Mouse (Mus musculus) embryo, embryonic 10.5 days (tissue): Measurements from ENCODE around the gene Prap1.
"Not testable (repeated sequence)": the region's sequence is repeated elsewhere in the genome, so short reads cannot be mapped to it uniquely, and the experiment has no call there.

Experiments used
- DNase-seq: peaks from one replicate; pipeline ENCODE4 v3.0.0-alpha.2; 2015; ENCODE audit warnings: low spot score

Gene Prap1

DNA sequence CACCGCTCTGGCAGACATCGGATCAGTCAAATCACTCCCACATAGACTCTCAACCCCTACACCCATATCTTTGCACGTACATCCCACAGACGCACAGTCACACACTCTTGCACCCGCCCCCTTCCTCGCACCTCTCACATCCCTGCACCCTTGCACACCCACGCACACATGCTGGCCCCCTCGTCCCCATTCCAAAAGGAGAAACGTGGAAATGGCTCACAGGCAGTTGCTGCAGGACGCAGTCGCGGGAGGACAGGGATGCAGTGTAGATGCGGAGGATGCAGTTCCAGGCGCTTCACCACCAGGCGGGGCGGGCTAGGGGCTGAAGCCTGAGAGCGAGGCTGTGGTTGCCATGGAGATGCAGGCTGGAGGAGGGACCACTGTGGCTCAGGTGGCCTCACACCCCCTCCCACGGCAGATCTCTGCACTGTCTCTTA is 10.9 kb upstream of the Prap1 start, which contains the start of gene Caly:
Gene Caly, minus strand, starts transcription at position 307 of the 437 bp plus-strand sequence.
- peak; percentile 85 for DNase-seq

DNA sequence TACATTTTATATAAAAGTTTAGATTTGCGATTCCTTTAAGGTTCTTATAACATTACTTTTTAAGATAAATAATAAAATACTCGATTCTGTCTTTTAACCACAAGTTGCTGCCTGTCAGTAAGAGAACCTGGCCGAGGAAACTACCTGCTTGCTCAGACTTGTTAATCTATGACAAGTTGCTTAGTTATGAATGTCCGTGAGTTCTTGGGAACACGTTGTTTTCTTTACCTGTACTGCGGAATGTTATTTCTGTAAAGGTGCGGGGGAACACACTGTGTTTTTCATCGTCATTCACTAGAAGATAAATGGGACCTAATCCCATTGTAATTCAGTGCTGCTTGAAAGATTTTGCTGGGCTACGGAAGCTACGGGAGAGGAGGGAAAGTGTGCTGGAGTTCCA is 2.6 kb upstream of the Prap1 start:
- no peak for DNase-seq

DNA sequence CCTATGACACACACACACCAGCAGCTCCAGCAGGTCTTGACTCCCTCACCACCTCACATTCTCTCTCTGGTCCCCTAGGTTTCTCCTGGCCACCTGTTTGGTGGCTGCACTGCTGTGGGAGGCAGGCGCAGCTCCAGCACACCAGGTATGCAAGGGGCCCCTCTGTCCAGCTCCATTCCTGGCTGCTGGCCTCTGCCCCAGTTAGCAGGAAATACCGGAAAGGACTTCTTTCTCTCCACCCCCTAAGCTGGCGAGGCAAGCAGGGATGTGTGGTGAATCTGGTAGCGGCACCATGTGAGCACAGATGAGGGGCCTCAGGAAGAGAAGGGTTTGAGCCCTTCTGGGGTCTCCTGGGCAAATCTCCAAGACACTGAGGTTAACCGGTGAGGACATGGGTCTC is 1.8 kb downstream of the Prap1 start:
- no peak for DNase-seq

DNA sequence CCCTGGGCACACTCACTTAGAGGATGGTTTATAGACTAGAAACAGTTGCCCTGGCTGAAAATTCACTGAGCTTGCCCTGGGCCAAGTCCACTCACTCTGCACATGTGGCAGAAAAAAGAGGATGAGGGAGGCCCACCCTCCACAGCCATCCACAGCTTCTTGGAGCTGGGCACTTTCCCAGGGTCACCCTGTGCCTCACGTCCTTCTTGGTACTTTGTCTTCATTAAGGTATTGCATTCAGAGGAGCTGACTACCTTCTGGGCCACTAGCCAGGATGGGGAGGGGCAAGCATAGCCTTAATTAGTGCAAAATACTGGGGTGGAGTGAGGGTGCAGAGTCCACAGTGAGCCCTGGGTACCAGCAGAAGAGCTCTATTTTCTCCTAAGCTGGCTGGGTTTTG is 2.4 kb downstream of the Prap1 start:
- DNase-seq = no peak

DNA sequence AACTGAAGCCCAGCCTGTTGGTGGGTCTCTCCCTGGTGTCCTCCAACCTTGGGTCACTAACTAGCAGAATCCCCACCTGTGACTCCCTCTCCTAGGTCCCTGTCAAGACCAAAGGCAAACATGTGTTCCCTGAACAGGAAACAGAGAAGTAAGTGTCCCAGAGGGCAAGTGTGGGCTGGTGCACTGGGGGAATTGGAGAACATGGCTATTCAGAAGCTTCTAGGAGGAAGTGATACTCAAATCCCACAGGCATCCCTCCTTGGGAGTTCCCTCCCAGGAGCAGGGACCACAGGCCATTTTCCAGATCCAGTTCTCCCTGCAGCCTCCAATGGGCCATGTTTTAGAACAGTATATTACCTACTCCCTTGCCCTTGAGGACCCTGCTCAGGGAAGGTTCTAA is 2.9 kb downstream of the Prap1 start:
- DNase-seq = no peak

DNA sequence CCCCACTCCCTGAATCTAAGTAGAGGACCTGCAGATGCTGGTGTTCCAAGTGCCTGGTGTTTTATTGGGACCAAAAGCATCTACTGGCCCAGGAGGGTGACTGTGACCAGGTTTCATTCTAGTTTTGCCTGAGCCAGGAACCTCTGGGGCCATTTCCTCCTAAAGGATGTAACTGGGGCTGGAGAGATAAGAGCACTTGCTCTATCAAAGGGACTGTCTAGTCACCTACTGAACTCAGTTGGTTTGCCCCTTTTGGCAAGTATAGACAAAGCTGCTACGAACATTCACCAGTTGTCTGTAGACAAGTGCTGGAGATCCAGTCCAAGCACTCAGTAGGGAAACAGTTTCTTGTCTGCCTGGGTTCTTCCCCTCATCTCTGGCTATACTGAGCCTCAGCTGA is 5.3 kb downstream of the Prap1 start:
- no peak for DNase-seq

DNA sequence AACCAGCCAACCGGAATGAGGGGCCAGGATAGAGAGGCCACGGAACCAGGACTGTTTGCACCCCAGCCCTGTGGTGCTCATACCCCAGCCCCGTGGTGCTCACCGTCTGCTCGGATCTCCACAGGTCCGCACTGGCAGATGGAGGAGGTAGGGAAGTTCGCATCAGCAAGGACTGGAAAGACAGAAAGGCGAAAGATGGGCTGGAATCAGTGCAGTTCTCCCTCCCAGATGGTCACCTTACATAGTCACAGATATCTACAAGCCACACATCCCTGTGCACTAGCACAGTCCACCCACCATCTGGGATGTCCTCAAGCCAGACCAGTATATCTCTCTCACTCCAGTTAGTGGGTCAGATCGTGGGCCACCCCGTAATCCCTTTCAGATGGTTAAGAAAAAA is 8.3 kb downstream of the Prap1 start:
- no peak for DNase-seq

DNA sequence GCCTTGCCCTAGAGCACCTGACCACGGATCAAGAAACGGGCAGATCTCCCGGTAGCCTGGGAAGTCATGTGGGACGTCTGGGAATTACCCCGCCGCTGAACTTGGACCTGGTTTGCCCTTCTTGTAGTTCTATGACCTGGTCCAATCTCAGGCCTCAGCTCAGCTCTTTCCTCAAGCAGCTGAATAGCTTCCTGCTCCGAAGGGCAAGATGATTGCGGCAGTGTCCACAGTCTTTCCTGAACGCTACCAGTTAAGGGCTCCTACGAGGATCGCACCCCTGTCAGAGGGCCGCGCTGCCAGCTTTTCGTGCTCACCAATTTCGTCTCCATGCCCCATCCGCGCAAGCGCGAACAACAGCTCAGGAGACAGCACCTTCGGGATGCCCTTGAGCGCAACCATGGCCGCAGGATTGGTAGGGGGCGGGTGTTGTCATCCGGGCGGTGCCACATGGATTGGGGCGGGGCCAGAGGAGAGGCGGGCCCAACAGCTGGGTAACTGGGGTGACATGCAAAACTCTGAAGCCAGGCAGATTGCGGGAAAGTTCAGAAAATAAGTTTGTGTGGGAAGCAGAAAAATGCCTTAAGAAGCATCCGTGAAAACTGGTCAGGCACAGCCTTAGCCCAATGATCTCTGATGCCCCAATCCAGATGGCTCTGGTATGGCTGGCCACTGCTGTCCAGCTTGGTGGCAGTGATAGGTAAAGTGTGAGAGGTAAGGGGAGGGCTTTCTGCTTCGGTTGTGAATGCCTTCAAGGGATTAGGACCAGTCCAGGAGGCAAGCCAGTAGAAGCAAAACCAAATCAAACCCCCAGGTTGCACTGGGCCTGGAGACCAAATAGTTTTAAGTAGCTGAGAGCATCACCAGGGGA is 9.0 kb downstream of the Prap1 start, which contains the start of gene Fuom:
Gene Fuom, minus strand, starts transcription at position 449 of the 868 bp plus-strand sequence.
- DNase-seq = peak; percentile 87

DNA sequence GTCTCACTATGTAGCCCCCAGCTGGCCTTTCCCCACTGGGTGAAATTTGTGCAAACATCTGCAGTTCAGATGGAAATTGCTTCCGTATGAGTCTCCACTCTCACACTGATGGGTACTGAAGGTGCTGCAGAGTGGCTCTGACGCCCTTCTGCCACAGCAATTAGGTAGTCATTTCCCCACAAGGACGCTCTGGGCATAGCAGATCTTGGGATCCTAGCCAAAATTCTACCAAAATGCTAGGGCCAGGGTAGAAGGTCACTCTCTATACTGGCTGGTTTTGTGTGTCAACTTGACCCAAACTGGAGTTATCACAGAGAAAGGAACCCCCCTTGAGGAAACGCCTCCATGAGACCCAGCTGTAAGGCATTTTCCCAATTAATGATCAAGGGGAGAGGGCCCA is 10.8 kb downstream of the Prap1 start:
- DNase-seq = no peak

DNA sequence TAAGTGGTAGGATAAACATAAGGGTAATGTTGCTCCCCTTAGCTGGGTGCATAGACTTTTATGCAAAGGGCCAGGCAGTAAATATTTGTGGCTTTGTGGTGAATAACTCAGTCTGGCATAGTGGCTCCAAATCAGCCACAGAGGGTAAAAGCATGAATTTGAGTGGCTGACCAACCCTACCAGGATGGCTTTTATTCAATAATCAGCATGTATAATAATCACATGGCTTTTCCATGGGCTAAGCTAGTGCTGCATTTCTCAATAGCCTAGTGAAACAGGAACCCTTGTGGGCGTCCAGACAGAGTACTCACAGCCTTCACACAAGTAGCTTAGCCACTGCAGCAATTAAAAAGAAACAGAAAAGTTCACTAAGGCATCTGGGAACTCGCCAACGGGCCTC is 18.7 kb downstream of the Prap1 start:
- DNase-seq = no peak

DNA sequence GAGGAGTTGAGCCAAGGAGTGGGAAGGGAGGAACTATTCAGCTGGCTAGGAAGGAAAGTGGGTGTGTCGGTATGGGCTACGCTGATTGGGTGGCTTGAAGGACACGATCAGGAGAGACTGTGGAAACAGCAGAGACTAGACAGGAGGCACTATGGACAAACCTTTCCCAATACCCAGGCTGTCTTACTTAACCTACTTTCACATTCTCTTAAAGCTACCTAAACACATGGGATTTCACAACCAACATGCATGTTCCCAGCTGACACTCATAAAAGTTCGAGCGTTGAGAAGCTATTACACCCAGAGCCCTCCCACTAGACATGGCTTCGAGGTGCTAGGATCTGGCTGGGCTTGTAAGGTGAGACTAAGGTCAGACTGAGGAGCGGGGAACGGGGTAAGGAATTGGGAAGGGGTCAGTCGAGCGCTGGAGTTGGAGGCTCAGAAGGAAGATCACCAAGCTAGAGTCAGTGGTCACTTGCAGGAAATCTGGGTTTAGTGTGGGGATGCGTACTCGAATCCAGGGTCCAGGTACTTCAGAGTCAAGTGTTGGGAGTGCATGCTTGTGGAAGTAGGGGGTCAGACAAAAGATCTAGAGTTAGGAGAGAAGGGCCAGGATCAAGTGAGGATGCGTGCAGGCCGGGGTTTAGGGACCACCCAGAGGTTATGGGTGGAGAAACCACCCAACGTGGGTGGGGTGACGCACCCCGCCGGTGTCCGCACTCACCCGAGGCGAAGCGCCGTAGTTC is 22.6 kb downstream of the Prap1 start, which contains the start of gene Paox:
Gene Paox, plus strand, starts transcription at position 217 of the 746 bp plus-strand sequence.
- DNase-seq = peak; percentile 53

DNA sequence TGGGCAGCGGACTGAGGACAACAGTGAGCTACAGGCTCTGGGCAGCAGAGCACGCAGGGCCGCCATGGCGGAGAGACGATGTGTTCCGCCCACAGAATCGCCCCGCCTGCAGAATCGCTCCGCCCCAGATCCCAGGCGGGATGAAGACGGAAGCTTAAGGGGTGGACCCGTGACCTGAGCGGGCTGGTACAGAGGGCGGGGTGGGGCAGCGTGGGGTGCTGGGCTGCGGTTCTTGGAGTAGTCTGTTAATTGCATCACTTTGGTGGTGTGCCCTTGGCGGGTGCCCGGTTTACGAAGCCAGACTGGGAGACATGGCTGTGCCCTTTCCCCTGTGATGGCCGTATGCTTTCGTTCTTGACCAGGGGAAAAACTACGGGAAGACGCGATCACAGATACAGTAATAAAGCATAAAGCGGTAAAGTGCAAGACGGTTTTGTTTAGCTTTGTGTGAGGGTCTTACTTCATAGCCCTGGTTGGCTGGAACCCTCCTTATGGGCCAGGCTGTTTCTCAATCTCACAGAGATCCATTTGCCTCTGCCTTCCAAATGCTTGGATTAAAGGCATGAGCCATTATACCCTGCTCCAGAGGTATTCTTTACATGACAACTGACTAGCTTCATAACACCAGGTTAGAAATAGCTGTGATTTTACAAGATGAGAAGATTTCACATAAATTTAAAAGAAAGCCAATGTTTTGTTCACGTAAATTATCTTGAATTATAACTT is 23.3 kb downstream of the Prap1 start, which contains the start of gene Echs1:
Gene Echs1, minus strand, starts transcription at position 148 of the 726 bp plus-strand sequence.
- DNase-seq = peak; percentile 92

DNA sequence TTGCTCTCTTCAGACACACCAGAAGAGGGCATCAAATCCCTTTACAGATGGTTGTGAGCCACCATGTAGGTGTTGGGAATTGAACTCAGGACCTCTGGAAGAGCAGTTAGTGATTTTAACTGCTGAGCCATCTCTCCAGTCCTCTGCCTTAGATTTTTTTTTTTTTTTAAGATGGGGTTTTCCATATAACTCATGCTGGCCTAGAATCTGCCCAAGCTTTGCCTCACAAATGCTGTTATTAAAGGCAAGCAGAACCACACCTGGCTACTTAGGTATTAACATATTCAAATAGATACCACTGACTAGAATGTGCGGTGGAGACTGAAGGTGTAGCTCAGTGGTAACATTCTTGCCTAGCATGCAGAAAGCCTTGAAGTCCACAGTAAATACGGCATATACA is 27.3 kb downstream of the Prap1 start:
- DNase-seq = no peak

DNA sequence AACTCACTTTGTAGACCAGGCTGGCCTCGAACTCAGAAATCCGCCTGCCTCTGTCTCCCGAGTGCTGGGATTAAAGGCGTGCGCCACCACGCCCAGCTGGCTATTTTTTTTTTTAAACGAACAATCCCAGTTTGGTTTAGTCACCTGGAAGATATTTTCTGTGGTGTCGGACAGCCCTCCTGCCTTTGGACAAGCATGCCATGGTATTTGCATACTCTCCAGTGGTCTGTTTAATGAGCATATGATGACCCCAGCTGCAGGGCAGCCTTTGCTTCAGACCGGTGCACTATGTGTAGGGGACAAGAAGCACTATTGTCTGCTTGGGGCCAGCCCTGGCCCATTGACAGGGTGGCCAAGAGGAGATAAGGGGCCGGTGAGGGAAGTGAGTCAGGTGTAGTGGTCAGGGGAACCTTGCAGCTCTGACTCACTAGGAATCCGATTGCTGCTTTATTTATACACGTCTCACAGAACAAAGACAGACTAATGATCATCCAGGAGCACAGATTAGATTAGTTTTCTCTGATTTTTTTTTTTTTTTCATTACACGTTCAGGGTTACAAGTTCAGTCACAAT is 28.2 kb downstream of the Prap1 start:
- DNase-seq = no peak

DNA sequence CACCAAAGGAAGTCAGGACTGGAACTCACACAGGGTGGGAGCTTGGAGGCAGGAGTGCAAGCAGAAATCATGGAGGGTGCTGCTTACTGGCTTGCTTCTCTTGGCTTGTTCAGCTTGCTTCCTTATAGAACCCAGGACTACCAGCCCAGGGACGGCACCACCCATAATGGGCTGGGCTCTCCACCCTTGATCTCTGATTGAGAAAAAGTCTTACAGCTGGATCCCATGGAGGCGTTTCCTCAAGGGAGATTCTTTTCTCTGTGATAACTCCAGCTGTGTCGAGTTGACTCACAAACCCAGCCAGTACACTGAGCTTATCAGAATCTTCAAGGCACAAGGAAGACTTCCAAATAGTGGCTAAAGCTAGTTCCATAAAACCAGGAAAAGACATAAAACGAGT is 29.6 kb downstream of the Prap1 start:
- DNase-seq = no peak

DNA sequence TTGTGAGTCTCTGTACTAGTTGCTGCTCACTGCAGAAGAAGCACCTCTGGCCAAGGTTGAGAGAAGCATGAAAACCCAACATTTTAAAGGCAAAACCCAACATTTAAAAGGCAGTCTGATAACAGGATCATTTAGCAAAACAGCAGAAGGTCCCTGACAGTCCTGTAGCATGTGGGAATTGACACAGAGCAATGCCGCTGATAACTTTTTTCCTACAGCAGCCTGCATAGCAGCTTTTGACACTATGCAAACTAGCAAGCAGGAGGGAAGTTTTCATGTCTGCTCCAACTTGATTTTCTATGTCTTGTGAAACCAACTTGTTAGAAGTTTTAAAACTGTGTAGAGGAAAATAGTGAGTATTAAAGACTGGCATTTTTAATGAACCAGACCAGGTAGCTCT is 31.2 kb downstream of the Prap1 start:
- DNase-seq = no peak

DNA sequence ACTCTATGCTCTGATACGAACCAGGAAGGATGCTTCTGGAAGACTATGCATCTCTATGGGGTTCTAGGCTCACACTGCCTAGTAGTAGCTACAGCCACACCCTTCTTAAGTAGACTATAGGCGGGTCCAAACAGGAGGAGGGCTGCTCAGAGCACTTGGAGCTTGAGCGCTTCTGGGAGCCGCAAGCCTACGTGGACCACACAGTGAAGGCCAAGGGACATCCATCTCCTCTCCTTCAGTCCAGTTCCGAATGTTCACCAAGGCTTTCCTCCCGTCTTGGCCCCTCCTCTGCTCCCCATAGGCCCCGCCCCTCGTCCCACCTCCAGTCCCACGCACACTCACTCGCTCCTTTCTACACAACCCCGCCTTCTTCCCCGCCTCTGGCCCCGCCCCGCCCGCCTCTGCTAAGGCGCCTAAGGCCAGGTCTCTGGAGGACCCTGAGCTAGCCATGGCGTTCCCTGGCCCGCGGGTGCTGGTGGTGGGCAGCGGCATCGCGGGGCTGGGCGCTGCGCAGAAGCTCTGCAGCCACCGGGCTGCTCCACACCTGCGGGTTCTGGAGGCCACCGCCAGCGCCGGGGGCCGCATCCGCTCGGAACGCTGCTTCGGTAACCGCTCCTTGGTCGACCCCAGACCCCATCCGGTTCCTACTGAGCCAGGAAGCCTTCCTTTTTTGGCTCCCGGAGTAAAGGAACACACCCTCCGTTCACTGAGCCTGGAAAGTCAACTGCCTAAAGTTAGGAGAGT is 32.3 kb downstream of the Prap1 start:
- peak; percentile 96 for DNase-seq

DNA sequence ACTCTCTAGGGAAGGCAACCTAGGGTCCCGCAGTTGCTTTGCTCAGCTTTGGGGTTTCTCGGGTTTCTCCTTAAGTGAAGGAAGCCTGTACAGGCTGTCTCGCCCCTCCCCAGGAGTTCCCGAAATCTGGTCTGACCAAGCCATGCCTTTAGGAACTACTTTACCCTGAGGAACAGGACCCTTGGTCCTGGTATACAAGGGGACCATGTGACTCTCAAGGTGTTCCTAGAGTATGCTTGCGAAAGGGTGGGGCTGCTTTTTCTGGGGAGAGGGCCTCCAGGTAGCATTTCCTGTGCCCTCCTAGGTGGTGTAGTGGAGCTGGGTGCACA is 32.8 kb downstream of the Prap1 start:
- DNase-seq = no peak

DNA sequence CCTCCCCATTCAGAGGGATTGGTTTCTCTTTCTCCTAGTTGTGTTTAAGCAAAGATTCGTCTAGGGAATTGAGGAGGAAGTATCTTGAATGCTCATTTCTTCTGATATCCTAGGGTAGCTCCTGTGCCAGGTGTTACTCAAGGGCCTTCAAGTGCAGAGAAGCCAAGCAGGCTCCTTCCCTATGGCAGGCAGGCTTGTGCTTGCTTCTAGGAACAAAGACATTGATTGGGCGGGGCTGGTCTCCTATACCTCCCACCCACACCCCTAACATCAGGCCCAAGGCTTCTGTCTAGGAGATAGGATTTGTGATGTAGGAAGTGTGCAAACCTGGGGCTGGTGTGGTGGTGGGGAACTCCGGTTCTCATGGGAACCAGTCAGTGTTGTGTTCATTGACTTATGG is 33.7 kb downstream of the Prap1 start:
- DNase-seq = no peak

DNA sequence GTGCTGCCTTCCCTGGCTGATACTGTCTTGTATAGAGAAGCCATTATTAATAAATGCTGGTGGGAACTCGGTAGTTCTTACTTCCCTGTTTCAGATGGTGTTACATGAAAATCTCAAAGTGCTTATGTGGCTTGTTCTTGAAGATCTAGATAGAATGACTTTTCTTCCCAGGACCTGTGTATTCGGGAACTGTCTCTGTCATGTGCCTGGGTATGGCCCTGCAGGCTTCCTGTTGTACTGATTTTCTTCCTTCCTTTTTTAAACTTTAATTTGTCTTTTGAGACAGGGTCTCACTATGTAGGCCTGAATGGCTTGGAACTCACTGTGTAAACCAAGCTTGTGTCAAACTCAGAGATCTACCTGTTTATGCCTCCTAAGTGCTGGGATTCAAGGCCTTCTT is 34.7 kb downstream of the Prap1 start:
- DNase-seq = no peak

DNA sequence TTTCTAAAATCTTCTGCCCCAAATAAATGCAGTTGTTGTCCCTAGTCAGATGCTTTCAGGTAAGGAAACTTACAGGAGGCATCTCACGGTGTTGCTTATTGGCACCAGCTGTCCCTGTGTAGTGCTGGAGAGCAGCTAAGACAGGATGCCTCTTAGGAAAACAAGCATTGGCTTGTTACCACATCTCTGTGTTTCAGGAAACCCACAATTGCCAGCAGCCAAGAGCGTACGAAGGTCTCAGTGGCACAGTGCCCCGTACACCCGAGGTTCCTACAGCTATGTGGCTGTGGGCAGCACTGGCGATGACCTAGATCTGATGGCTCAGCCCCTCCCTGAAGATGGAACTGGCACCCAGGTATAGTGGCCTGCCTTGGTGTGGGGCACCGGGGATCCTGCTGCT is 39.0 kb downstream of the Prap1 start:
- DNase-seq = not testable (repeated sequence)
